In genomic region chr6:17642739-17643138, GRCm38 (mm10) we compare ENCODE assay signal across 17 mouse cellular contexts.
"Had no signal": no experiment of that assay in that cellular context is flagged by ENCODE, and none has a peak within 500 bp of the region (broad histone marks: within the 10 kb centered on the region; RNA-seq: fewer than 3 reads in every experiment).

No protein-coding gene starts in this region.

- DNase-seq: kidney, adult 11 months; kidney, adult 9 months; kidney, postnatal 14 days; kidney, postnatal 4 days; liver; liver, embryonic 13.5 days; lung, embryonic 14.5 days; thymus, postnatal 25 days had no signal

- H3K27me3 ChIP-seq: intestine, embryonic 15.5 days; limb, embryonic 13.5 days; liver, embryonic 13.5 days; midbrain, embryonic 12.5 days; midbrain, embryonic 15.5 days; neural tube, embryonic 13.5 days had no signal

- H3K36me3 ChIP-seq: intestine, embryonic 15.5 days; midbrain, embryonic 12.5 days; midbrain, embryonic 15.5 days; neural tube, embryonic 13.5 days had no signal

- ATAC-seq: intestine, embryonic 15.5 days; lung, postnatal 0 days; midbrain, embryonic 15.5 days had no signal

- H3K9me3 ChIP-seq: intestine, embryonic 15.5 days; limb, embryonic 10.5 days; liver, embryonic 13.5 days; midbrain, embryonic 12.5 days; midbrain, embryonic 15.5 days; neural tube, embryonic 13.5 days had no signal

- H3K27ac ChIP-seq: intestine, embryonic 15.5 days; limb, embryonic 10.5 days; limb, embryonic 13.5 days; liver, embryonic 13.5 days; macrophage; midbrain, embryonic 12.5 days; midbrain, embryonic 15.5 days; neural tube, embryonic 13.5 days had no signal

- H3K4me2 ChIP-seq: intestine, embryonic 15.5 days; limb, embryonic 13.5 days; liver, embryonic 13.5 days; lung, embryonic 14.5 days; midbrain, embryonic 12.5 days; midbrain, embryonic 15.5 days; neural tube, embryonic 13.5 days had no signal

- H3K9ac ChIP-seq: intestine, embryonic 15.5 days; limb, embryonic 13.5 days; liver, embryonic 13.5 days; lung, embryonic 14.5 days; midbrain, embryonic 12.5 days; midbrain, embryonic 15.5 days; neural tube, embryonic 13.5 days had no signal

- H3K4me3 ChIP-seq: intestine, embryonic 15.5 days; limb, embryonic 10.5 days; limb, embryonic 13.5 days; liver, embryonic 13.5 days; midbrain, embryonic 12.5 days; midbrain, embryonic 15.5 days; myocyte; neural tube, embryonic 13.5 days had no signal
